Mouse (Mus musculus) megakaryocyte, adult 5-6 weeks (primary cell): ENCODE measurements around the gene Ceacam19. TPM values are rescaled to one million over a fixed set of nuclear protein-coding genes. Genes with fewer than 3 reads are reported as not detected.

Experiments used
- ATAC-seq: 2 replicates; pipeline ENCODE4 v1.8.0; 2016; ENCODE audit warnings: mild to moderate bottlenecking, inconsistent platforms; ENCODE audit not compliant: poor library complexity, severe bottlenecking
- total RNA-seq, 2 experiments: library from RNA; stranded (forward) in 1 of 2; stranded (reverse) in 1 of 2; fragments of 153-499, 151-499 nt in 1 of 2; fragments of 221-1000, 200-1000 nt in 1 of 2; gene quantifications; 2 replicates each; pipeline versions ENCODE4 v1.2.3 to v1.2.4; 2015 to 2017

Ceacam19 gene
- total RNA-seq, 2 experiments from 2014 or later, result 1.2 to 2.4 TPM

DNA sequence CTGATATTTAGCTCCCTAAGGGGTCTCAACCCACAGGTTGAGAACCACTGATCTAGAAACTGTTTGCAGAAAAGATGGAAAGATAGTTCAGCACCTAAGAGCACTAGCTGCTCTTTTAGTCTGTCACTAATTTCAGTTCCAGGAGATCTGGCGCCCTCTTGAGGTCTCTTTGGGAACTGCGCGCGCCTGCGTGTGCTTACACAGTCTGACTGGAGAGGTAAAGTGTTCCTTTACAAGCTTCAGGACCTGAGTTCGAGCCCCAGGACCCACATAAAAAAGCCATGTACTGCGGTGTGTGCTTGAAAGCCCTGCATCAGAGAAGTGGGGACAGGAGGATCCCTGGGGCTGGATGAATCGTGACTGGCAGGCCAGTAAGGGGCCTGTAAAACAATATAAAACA lies 2.1 kb upstream of the Ceacam19 start:
- ATAC-seq, result peak; percentile 64

DNA sequence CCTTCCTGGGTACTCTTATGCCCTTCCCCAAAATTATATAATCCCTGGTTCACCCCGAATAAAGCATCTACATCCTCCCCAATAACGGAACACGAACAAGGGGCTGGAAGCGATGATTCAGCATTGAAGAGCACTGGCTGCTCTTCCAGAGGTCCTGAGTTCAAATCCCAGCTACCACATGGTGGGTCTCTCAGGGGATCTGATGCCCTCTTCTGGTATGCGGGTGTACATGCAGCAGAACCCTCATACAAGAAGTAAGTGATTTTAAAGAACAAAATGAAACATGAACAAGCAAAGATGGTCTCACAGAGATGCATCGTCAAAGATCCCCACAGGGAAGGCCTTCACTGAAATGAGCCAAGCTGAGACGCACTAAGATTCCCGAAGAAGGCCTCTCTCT lies 7.0 kb downstream of the Ceacam19 start:
- ATAC-seq, result no peak

DNA sequence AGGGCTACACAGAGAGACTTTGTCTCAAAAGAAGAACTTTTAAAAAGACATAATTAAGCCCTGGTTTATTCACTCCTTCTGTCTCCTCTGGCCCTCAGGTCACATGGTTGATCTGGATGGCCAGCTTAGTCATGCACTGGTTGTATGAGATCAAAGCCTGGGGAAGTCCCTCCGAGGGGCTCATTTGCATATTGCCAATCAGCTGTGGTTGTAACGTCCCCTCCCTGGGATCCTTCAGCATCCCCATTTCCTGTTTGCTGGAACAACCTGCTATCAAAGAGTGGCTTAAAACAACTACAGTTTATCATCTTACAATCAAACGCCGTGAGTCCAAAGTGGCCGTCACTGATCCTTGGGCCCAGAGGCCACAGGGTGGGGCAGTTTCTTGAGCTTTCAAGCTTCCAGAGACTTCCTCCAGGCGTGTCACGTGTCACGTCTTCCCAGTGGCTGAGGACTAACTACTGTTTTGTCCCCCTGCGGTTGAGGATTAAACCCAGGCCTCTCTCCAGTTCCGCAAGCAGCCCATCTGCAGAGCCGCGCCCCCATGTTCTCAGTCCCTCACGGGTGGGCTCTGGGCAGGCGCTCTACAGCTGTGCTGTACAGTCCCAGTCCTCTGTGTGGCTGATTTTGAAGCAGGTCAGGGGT lies 10.9 kb downstream of the Ceacam19 start:
- ATAC-seq, result peak; percentile 73

- peak; percentile 60 for ATAC-seq
Observed at GRCm38 (mm10) chr7:19875948-19876682, 11.7 kb downstream of the Ceacam19 start.

GRCm38 (mm10) chr7:19871943-19872601 lies 15.7 kb downstream of the Ceacam19 start:
- no peak for ATAC-seq

- ATAC-seq, result peak; percentile 85
Observed at GRCm38 (mm10) chr7:19871137-19871621, 16.6 kb downstream of the Ceacam19 start.

DNA sequence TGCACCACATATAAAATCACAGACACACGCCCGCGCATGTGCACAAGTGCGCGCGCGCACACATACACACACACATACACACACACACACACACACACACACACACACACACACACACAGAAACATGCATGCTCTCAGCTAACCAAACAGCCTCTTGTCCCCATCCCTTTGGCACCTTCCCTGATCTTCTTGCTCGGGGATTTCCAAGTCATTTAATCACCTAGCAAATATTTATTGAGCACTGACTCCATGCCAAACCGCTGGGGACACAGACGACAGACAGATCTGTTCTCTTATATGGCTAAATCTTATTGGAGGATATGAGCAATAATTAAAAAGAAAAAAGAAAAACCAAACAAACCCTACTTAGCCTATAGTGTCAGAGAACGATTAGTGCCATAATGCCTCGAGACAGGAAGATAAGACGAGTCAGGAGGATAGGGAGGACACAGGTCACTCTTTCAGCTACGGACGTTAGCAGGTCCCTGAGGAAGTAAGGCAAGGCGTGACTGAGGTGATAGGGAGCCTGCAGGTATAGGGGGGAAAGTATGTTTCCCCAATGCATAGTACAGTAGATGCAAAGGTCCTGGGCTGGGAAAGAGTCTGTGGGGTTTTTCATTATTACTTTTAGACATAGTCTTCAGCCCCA lies 19.9 kb downstream of the Ceacam19 start:
- ATAC-seq, result no peak

GRCm38 (mm10) chr7:19866490-19866889 lies 21.3 kb downstream of the Ceacam19 start:
- ATAC-seq, result no peak

DNA sequence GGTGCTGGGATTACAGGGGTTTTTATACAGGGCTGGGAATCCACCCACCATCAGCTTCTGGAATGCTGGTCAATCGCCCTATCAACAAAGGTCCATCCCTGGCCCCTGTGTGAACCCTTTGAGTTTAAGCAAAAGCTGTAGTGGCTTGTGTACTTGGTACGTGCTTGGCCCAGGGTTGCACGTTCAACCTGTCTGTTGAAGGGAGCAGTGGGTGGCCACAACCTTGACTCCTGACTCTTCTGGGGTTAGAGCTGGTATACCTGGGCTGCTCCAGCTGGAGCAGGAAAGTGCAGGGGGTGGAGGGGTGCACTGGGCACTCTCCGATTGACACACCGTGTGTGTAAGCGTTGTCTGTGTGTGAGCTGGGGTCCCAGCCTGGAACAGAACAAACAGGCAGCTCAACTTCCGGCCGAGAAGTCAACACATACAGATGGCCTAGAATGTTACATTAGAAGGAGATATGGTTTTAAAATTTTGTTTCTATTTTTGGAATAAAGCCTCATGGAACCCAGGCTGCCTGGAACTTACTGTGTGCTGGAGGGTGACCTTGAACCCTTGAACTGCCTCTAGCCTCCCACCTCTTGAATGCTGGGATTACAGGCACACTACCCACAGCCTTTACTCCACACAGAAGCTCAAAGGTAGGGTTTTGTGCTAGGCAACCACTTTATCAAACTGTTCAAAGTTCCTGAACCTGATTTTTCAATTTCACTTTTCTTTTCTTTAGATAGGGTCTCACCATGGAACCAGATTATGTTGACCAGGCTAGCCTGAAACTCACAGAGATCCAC lies 22.3 kb downstream of the Ceacam19 start:
- no peak for ATAC-seq

GRCm38 (mm10) chr7:19864241-19864640 lies 23.5 kb downstream of the Ceacam19 start:
- no peak for ATAC-seq

GRCm38 (mm10) chr7:19861199-19861598 lies 26.6 kb downstream of the Ceacam19 start, which contains the start of gene Ceacam16:
Gene Ceacam16, minus strand, starts transcription at chr7:19861299.
- no peak for ATAC-seq

DNA sequence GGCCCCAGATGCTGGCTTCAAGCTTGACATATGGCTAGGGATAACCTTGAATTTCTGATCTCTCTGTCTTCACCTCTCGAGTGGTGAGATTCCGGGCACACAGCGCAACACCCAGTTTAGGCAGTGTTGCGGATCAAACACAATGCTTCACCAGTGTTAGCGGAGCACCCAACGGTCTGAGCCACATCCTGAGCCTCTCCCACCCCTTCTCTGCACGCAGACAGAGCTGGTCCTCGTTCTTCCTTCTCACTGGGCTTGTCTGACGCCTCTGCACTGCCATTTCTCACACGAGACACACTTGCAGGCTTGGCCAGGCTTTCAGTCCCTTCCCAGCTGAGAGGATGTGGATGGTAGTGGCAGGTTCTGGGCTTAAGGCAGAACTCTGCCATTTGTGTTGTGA lies 28.0 kb downstream of the Ceacam19 start:
- ATAC-seq, result 0 out of 2 replicates have a peak, but pooled peaks have one; percentile 11

- peak; percentile 70 for ATAC-seq
Observed at GRCm38 (mm10) chr7:19856283-19856682, 31.5 kb downstream of the Ceacam19 start.

- ATAC-seq, result peak; percentile 40; the same call in 1 of the 2 replicates
Observed at GRCm38 (mm10) chr7:19855663-19856062, 32.1 kb downstream of the Ceacam19 start.

DNA sequence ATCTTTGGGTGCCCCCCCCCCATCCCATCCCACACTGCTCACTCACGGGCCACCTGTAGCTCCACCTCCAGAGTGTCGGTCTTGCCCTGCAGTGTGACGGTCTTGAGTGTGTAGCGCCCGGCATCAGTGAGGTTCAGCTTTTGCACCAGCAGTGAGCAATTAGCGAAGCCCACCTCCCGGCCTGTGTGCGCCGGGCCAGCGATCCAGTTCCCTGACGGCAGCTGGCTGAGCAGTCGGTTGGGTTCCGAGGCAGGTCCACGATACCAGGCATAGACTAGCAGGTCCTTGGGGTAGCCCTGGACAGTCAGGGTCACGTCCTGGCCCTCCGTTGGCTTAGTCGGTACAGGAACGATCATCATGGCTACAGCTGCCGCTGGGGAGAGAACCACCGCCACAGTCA lies 34.2 kb downstream of the Ceacam19 start:
- no peak for ATAC-seq

GRCm38 (mm10) chr7:19851858-19852570 lies 35.8 kb downstream of the Ceacam19 start, which contains the start of gene Gm19345:
Gene Gm19345, plus strand, starts transcription at chr7:19852003.
- ATAC-seq, result no peak

DNA sequence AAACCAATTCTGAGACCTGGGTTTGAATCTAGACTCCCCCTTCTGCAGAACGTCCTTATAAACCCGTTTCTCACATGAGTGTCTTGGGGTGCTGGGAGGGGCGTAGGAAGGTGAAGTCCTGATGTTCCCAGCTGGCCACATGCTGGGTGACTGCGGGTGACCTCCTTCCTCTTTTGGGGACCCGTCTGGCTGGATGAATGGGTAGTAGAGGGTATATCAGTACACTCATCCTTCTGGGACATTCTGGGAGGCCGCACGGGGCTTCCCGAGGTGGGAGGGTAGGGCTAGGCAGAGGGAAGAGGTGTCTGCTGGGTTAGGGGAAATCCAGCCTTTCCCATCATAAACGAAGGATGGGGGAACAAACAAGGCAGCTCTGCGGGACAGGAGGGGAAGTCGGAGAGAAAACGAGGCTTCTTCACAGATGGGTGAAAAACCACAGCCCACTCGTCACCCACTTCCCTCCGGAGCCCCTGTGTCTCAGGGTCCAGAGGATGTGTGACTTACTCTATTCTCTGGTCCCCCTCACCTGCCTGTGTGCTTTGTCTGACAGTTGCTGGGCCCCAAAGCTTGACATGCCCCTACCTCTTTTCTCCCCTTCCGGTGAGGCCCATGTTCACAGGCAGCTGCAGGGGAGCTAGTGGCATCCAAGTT lies 43.1 kb downstream of the Ceacam19 start:
- ATAC-seq, result peak; percentile 63

GRCm38 (mm10) chr7:19843561-19843960 lies 44.2 kb downstream of the Ceacam19 start:
- ATAC-seq, result peak; percentile 75
